Mouse (Mus musculus) lung, postnatal 0 days (tissue): ENCODE data around the gene Ace. TPM values are rescaled to one million over a fixed set of nuclear protein-coding genes. Genes with fewer than 3 reads are reported as not detected.

Source experiments
- ATAC-seq: fragments of 200-750 bp; cut with Nextera tagmentation; 2 replicates; pipeline ENCODE4 v1.8.0; 2017; ENCODE audit warnings: moderate library complexity
- DNase-seq: peaks from one replicate; pipeline ENCODE4 v3.0.0-alpha.2; 2016; ENCODE audit warnings: low spot score
- H3K27ac ChIP-seq: fragments of 300-500 bp; sonication (generic); 2 replicates; pipeline ENCODE4 v1.5.1; 2014; ENCODE audit warnings: antibody characterized with exemption, mild to moderate bottlenecking, low read length, mixed read lengths
- H3K27me3 ChIP-seq: fragments of 300-500 bp; sonication (generic); replicated peaks from 2 replicates; pipeline ENCODE4 v1.6.1; 2014; ENCODE audit warnings: low read length, mixed read lengths; ENCODE audit not compliant: insufficient read depth
- H3K36me3 ChIP-seq: fragments of 300-500 bp; sonication (generic); 2 replicates; pipeline ENCODE4 v1.6.1; 2014; ENCODE audit warnings: low read length, mixed read lengths; ENCODE audit not compliant: insufficient read depth
- H3K4me1 ChIP-seq: fragments of 300-500 bp; sonication (generic); 2 replicates; pipeline ENCODE4 v1.6.1; 2014; ENCODE audit warnings: antibody characterized with exemption, low read depth, low read length, mixed read lengths; ENCODE audit not compliant: insufficient read depth
- H3K4me2 ChIP-seq: fragments of 300-500 bp; sonication (generic); replicated peaks from 2 replicates; pipeline ENCODE4 v1.6.1; 2014; ENCODE audit warnings: low read depth, mild to moderate bottlenecking, low read length, moderate library complexity, mixed read lengths
- H3K4me3 ChIP-seq: fragments of 300-500 bp; sonication (generic); 2 replicates; pipeline ENCODE4 v1.5.1; 2014; ENCODE audit warnings: low read depth, low read length
- H3K9ac ChIP-seq: fragments of 300-500 bp; sonication (generic); replicated peaks from 2 replicates; pipeline ENCODE4 v1.6.1; 2014; ENCODE audit warnings: low read depth, mild to moderate bottlenecking
- H3K9me3 ChIP-seq: fragments of 300-500 bp; sonication (generic); 2 replicates; pipeline ENCODE4 v1.6.1; 2016; ENCODE audit warnings: low read length, mixed read lengths
- CTCF ChIP-seq: IDR thresholded peaks from 2 replicates; pipeline ENCODE4 v1.5.1; 2016; ENCODE audit warnings: antibody characterized with exemption, mild to moderate bottlenecking
- EP300 ChIP-seq: IDR thresholded peaks from 2 replicates; pipeline ENCODE4 v1.6.1; 2016; ENCODE audit warnings: antibody characterized with exemption, mild to moderate bottlenecking, control low read depth
- WGBS: fragments of 180-500 bp; shearing (Covaris S2); extraction: QIAGEN DNeasy Blood & Tissue Kit; methylation state at CpG from one replicate; pipeline ENCODE4 v1.1.7; 2014; 5-methylcytosine and 5-hydroxymethylcytosine counted together
- polyA plus RNA-seq: library from polyadenylated mRNA; unstranded; fragments of >200 nt; fragmentation: Nextera tagmentation; extraction: Ambion mirVana; gene quantifications from 2 replicates; pipeline ENCODE4 v1.2.1, GENCODE M21; 2015

The Ace gene
- polyA plus RNA-seq, 1 experiment from 2014 or later, result 73.6 TPM

GRCm38 (mm10) chr11:105952111-105952510 is 15.6 kb upstream of the Ace start:
- Histone ChIP-seq H3K9ac (no peak overlapping the region), H3K36me3 (no peaks in the 10 kb centered on the region), H3K9me3 (no peaks in the 10 kb centered on the region), H3K27ac (no peak overlapping the region), H3K27me3 (no peaks in the 10 kb centered on the region), H3K4me2 (no peak overlapping the region), H3K4me3 (no peak overlapping the region), H3K4me1 (peaks cover 13% of the 10 kb centered on the region; the same call in 1 of the 2 replicates)
- 87% methylated on average over 9 of the region's 9 CpGs for WGBS
- no peak for DNase-seq
- no peak for TF ChIP-seq EP300
- ATAC-seq, result no peak

GRCm38 (mm10) chr11:105952911-105953386 is 14.8 kb upstream of the Ace start, which contains the start of gene Cyb561:
Gene Cyb561, minus strand, starts transcription at chr11:105953336.
- Histone ChIP-seq H3K27ac (peak within 1 kb of the TSS; percentile 43; the same call in 1 of the 2 replicates), H3K4me2 (no peak within 1 kb of the TSS), H3K4me3 (no peak within 1 kb of the TSS), H3K27me3 (no peaks in the 10 kb centered on the region), H3K4me1 (peaks cover 8% of the 10 kb centered on the region; the same call in 1 of the 2 replicates), H3K9me3 (no peaks in the 10 kb centered on the region), H3K9ac (no peak within 1 kb of the TSS), H3K36me3 (no peaks in the 10 kb centered on the region)
- WGBS, result 58% methylated on average over 12 of the region's 12 CpGs
- TF ChIP-seq CTCF (no peak), EP300 (no peak)
- ATAC-seq (peak; percentile 68), DNase-seq (no peak)

GRCm38 (mm10) chr11:105953402-105953801 is 14.3 kb upstream of the Ace start:
- H3K27ac ChIP-seq, result no peak overlapping the region
- WGBS, result 38% methylated on average over 6 of the region's 6 CpGs

GRCm38 (mm10) chr11:105955815-105956430 is 11.8 kb upstream of the Ace start:
- ATAC-seq (no peak), DNase-seq (no peak)
- TF ChIP-seq EP300 (no peak), CTCF (no peak)
- Histone ChIP-seq H3K4me3 (no peak overlapping the region), H3K9ac (no peak overlapping the region), H3K4me2 (no peak overlapping the region), H3K4me1 (peaks cover 8% of the 10 kb centered on the region; the same call in 1 of the 2 replicates), H3K27me3 (no peaks in the 10 kb centered on the region), H3K36me3 (no peaks in the 10 kb centered on the region), H3K27ac (no peak overlapping the region), H3K9me3 (no peaks in the 10 kb centered on the region)
- WGBS, result 85% methylated on average over 28 of the region's 28 CpGs

More at GRCm38 (mm10) chr11:105953402-105953801, 14.3 kb upstream of the Ace start:
- H3K36me3 ChIP-seq, result no peaks in the 10 kb centered on the region
- peak; percentile 92 for DNase-seq
- H3K27me3 ChIP-seq, result no peaks in the 10 kb centered on the region
- no peaks in the 10 kb centered on the region for H3K9me3 ChIP-seq
- TF ChIP-seq CTCF (no peak; the same call in 1 of the 2 replicates), EP300 (peak; percentile 74; the same call in 1 of the 2 replicates)
- peak; percentile 81 for ATAC-seq
- H3K4me3 ChIP-seq, result no peak overlapping the region
- H3K9ac ChIP-seq, result no peak overlapping the region
- no peak overlapping the region for H3K4me2 ChIP-seq
- peaks cover 8% of the 10 kb centered on the region; the same call in 1 of the 2 replicates for H3K4me1 ChIP-seq

GRCm38 (mm10) chr11:105957501-105957900 is 10.2 kb upstream of the Ace start:
- no peak overlapping the region for H3K4me2 ChIP-seq
- H3K9me3 ChIP-seq, result no peaks in the 10 kb centered on the region
- H3K4me3 ChIP-seq, result no peak overlapping the region
- peak; percentile 23; the same call in 1 of the 2 replicates for ATAC-seq
- no peaks in the 10 kb centered on the region for H3K36me3 ChIP-seq
- no peaks in the 10 kb centered on the region for H3K27me3 ChIP-seq
- TF ChIP-seq EP300, result peak; percentile 42; the same call in 1 of the 2 replicates
- no peak for TF ChIP-seq CTCF
- H3K27ac ChIP-seq, result peak overlapping the region; percentile 34
- H3K4me1 ChIP-seq, result peaks cover 8% of the 10 kb centered on the region; the same call in 1 of the 2 replicates
- WGBS, result 46% methylated on average over 6 of the region's 6 CpGs
- peak; percentile 49 for DNase-seq
- no peak overlapping the region for H3K9ac ChIP-seq

- Histone ChIP-seq H3K27ac (peak overlapping the region; percentile 61), H3K36me3 (no peaks in the 10 kb centered on the region), H3K9me3 (no peaks in the 10 kb centered on the region), H3K27me3 (no peaks in the 10 kb centered on the region), H3K4me2 (no peak overlapping the region), H3K4me3 (no peak overlapping the region), H3K9ac (no peak overlapping the region), H3K4me1 (peaks cover 1% of the 10 kb centered on the region; the same call in 1 of the 2 replicates)
- DNase-seq, result peak; percentile 51
- peak; percentile 27; the same call in 1 of the 2 replicates for ATAC-seq
- 11% methylated on average over 1 of the region's 1 CpGs for WGBS
- no peak for TF ChIP-seq CTCF
- TF ChIP-seq EP300, result peak; percentile 94
Measured at GRCm38 (mm10) chr11:105958566-105958965, 9.2 kb upstream of the Ace start.
